Mouse (Mus musculus) forebrain, embryonic 15.5 days (tissue): Measurements from ENCODE around the gene Slc39a2. TPM values are rescaled to one million over a fixed set of nuclear protein-coding genes. Genes with fewer than 3 reads are reported as not detected.

Source experiments
- ATAC-seq: fragments of 200-750 bp; cut with Nextera tagmentation; replicated peaks from 2 replicates; pipeline ENCODE4 v1.8.0; 2017; ENCODE audit warnings: mild to moderate bottlenecking, moderate TSS enrichment, moderate library complexity
- H3K27ac ChIP-seq: fragments of 300-500 bp; sonication (generic); replicated peaks from 2 replicates; pipeline ENCODE4 v1.5.1; 2015; ENCODE audit warnings: mild to moderate bottlenecking, inconsistent platforms
- H3K27me3 ChIP-seq: fragments of 300-500 bp; sonication (generic); 2 replicates; pipeline ENCODE4 v1.6.1; 2015; ENCODE audit warnings: inconsistent platforms
- H3K36me3 ChIP-seq: fragments of 300-500 bp; sonication (generic); 2 replicates; pipeline ENCODE4 v1.6.1; 2015; ENCODE audit warnings: mild to moderate bottlenecking, inconsistent platforms
- H3K4me1 ChIP-seq: fragments of 300-500 bp; sonication (generic); 2 replicates; pipeline ENCODE4 v1.6.1; 2015; ENCODE audit warnings: inconsistent platforms
- H3K4me2 ChIP-seq: fragments of 300-500 bp; sonication (generic); replicated peaks from 2 replicates; pipeline ENCODE4 v1.6.1; 2015; ENCODE audit warnings: mild to moderate bottlenecking, inconsistent platforms
- H3K4me3 ChIP-seq: fragments of 300-500 bp; sonication (generic); 2 replicates; pipeline ENCODE4 v1.5.1; 2015; ENCODE audit warnings: mild to moderate bottlenecking, inconsistent platforms
- H3K9ac ChIP-seq: fragments of 300-500 bp; sonication (generic); replicated peaks from 2 replicates; pipeline ENCODE4 v1.6.1; 2015; ENCODE audit warnings: mild to moderate bottlenecking, inconsistent platforms
- H3K9me3 ChIP-seq: fragments of 300-500 bp; sonication (generic); 2 replicates; pipeline ENCODE4 v1.6.1; 2016; ENCODE audit warnings: inconsistent platforms
- WGBS: fragments of 180-500 bp; shearing (Covaris S2); methylation state at CpG from one replicate; pipeline ENCODE4 v1.1.7; 2015; ENCODE audit warnings: mixed read lengths; 5-methylcytosine and 5-hydroxymethylcytosine counted together
- polyA plus RNA-seq: library from polyadenylated mRNA; unstranded; fragments of >200 nt; fragmentation: Nextera tagmentation; extraction: Ambion mirVana; gene quantifications from 2 replicates; pipeline ENCODE4 v1.2.1, GENCODE M21; 2015

Gene Slc39a2
- polyA plus RNA-seq, 1 experiment from 2014 or later, result 1.9 TPM

GRCm38 (mm10) chr14:51904706-51905105, 12.0 kb downstream of the Slc39a2 start:
- H3K27me3 ChIP-seq, result no peaks in the 10 kb centered on the region
- no peak overlapping the region for H3K4me2 ChIP-seq
- no peak overlapping the region for H3K4me3 ChIP-seq
- H3K9me3 ChIP-seq, result no peaks in the 10 kb centered on the region
- H3K27ac ChIP-seq, result no peak overlapping the region
- no peaks in the 10 kb centered on the region for H3K36me3 ChIP-seq
- H3K9ac ChIP-seq, result no peak overlapping the region
- 0 out of 2 replicates have a peak, but pooled peaks cover 2% of the 10 kb centered on the region for H3K4me1 ChIP-seq
- ATAC-seq, result 0 out of 2 replicates have a peak, but pooled peaks have one; percentile 18
- WGBS, result 70% methylated on average over 7 of the region's 7 CpGs

GRCm38 (mm10) chr14:51906102-51906501, 13.4 kb downstream of the Slc39a2 start:
- H3K27ac ChIP-seq, result no peak overlapping the region
- H3K4me3 ChIP-seq, result no peak overlapping the region
- H3K36me3 ChIP-seq, result no peaks in the 10 kb centered on the region
- 94% methylated on average over 11 of the region's 11 CpGs for WGBS
- H3K4me2 ChIP-seq, result no peak overlapping the region
- no peaks in the 10 kb centered on the region for H3K9me3 ChIP-seq
- H3K9ac ChIP-seq, result no peak overlapping the region
- H3K4me1 ChIP-seq, result 0 out of 2 replicates have a peak, but pooled peaks cover 2% of the 10 kb centered on the region
- no peak for ATAC-seq
- no peaks in the 10 kb centered on the region for H3K27me3 ChIP-seq

GRCm38 (mm10) chr14:51911301-51911700, 18.6 kb downstream of the Slc39a2 start:
- Histone ChIP-seq H3K9ac (no peak overlapping the region), H3K9me3 (no peaks in the 10 kb centered on the region), H3K4me2 (no peak overlapping the region), H3K27me3 (no peaks in the 10 kb centered on the region), H3K4me3 (no peak overlapping the region), H3K4me1 (peaks cover 22% of the 10 kb centered on the region), H3K36me3 (no peaks in the 10 kb centered on the region), H3K27ac (no peak overlapping the region)
- ATAC-seq, result no peak
- 83% methylated on average over 10 of the region's 10 CpGs for WGBS

- peak; percentile 42 for ATAC-seq
- Histone ChIP-seq H3K4me2 (peak overlapping the region; percentile 96), H3K9me3 (no peaks in the 10 kb centered on the region), H3K27ac (peak overlapping the region; percentile 90), H3K4me3 (peak overlapping the region; percentile 54), H3K27me3 (no peaks in the 10 kb centered on the region), H3K36me3 (no peaks in the 10 kb centered on the region), H3K4me1 (peaks cover 22% of the 10 kb centered on the region), H3K9ac (peak overlapping the region; percentile 71)
- WGBS, result 9% methylated on average over 14 of the region's 14 CpGs
These were observed 19.8 kb downstream of the Slc39a2 start for GRCm38 (mm10) chr14:51912391-51913061.

- ATAC-seq, result peak; percentile 81
- under 1% methylated on average over 58 of the region's 58 CpGs for WGBS
- H3K27me3 ChIP-seq, result no peaks in the 10 kb centered on the region
- H3K4me2 ChIP-seq, result peak overlapping the region; percentile 96
- H3K36me3 ChIP-seq, result no peaks in the 10 kb centered on the region
- peak overlapping the region; percentile 54 for H3K4me3 ChIP-seq
- peak overlapping the region; percentile 90 for H3K27ac ChIP-seq
- H3K9me3 ChIP-seq, result no peaks in the 10 kb centered on the region
- peaks cover 22% of the 10 kb centered on the region for H3K4me1 ChIP-seq
- H3K9ac ChIP-seq, result peak overlapping the region; percentile 71
These were observed 20.6 kb downstream of the Slc39a2 start for GRCm38 (mm10) chr14:51913062-51913959.

GRCm38 (mm10) chr14:51913960-51914762, 21.5 kb downstream of the Slc39a2 start, which contains the start of gene Ndrg2:
Ndrg2 (minus strand) TSS chr14:51914158.
- H3K4me1 ChIP-seq, result peaks cover 22% of the 10 kb centered on the region
- H3K9me3 ChIP-seq, result no peaks in the 10 kb centered on the region
- no peaks in the 10 kb centered on the region for H3K27me3 ChIP-seq
- peak within 1 kb of the TSS; percentile 71 for H3K9ac ChIP-seq
- peak within 1 kb of the TSS; percentile 90 for H3K27ac ChIP-seq
- peak within 1 kb of the TSS; percentile 96 for H3K4me2 ChIP-seq
- peak; percentile 72 for ATAC-seq
- peak within 1 kb of the TSS; percentile 54 for H3K4me3 ChIP-seq
- WGBS, result 2% methylated on average over 21 of the region's 23 CpGs
- no peaks in the 10 kb centered on the region for H3K36me3 ChIP-seq

GRCm38 (mm10) chr14:51915030-51915429, 22.3 kb downstream of the Slc39a2 start:
- no peak for ATAC-seq
- H3K4me3 ChIP-seq, result no peak overlapping the region
- H3K27ac ChIP-seq, result peak overlapping the region; percentile 90
- H3K9me3 ChIP-seq, result no peaks in the 10 kb centered on the region
- H3K4me1 ChIP-seq, result peaks cover 22% of the 10 kb centered on the region
- H3K36me3 ChIP-seq, result no peaks in the 10 kb centered on the region
- 20% methylated on average over 3 of the region's 3 CpGs for WGBS
- H3K4me2 ChIP-seq, result no peak overlapping the region
- H3K27me3 ChIP-seq, result no peaks in the 10 kb centered on the region
- H3K9ac ChIP-seq, result no peak overlapping the region

GRCm38 (mm10) chr14:51916539-51916938, 23.9 kb downstream of the Slc39a2 start:
- Histone ChIP-seq H3K4me3 (no peak overlapping the region), H3K9me3 (no peaks in the 10 kb centered on the region), H3K36me3 (no peaks in the 10 kb centered on the region), H3K27me3 (no peaks in the 10 kb centered on the region), H3K4me2 (no peak overlapping the region), H3K4me1 (peaks cover 22% of the 10 kb centered on the region), H3K9ac (no peak overlapping the region), H3K27ac (no peak overlapping the region)
- WGBS, result 92% methylated on average over 4 of the region's 4 CpGs
- no peak for ATAC-seq

- no peak within 1 kb of the TSS for H3K4me2 ChIP-seq
- ATAC-seq, result no peak
- no peak within 1 kb of the TSS for H3K4me3 ChIP-seq
- no peaks in the 10 kb centered on the region for H3K27me3 ChIP-seq
- H3K9me3 ChIP-seq, result no peaks in the 10 kb centered on the region
- no peak within 1 kb of the TSS for H3K27ac ChIP-seq
- no peak within 1 kb of the TSS for H3K9ac ChIP-seq
- no peaks in the 10 kb centered on the region for H3K36me3 ChIP-seq
- 96% methylated on average over 4 of the region's 4 CpGs for WGBS
- peaks cover 23% of the 10 kb centered on the region for H3K4me1 ChIP-seq
These were observed 25.4 kb downstream of the Slc39a2 start, which contains the start of gene Tppp2 for GRCm38 (mm10) chr14:51918125-51918524. Tppp2 (plus strand) TSS chr14:51918425.

- no peak overlapping the region for H3K27ac ChIP-seq
- H3K4me2 ChIP-seq, result no peak overlapping the region
- H3K4me1 ChIP-seq, result peaks cover 15% of the 10 kb centered on the region
- H3K36me3 ChIP-seq, result no peaks in the 10 kb centered on the region
- H3K4me3 ChIP-seq, result no peak overlapping the region
- WGBS, result 87% methylated on average over 4 of the region's 4 CpGs
- H3K9ac ChIP-seq, result no peak overlapping the region
- no peaks in the 10 kb centered on the region for H3K9me3 ChIP-seq
- H3K27me3 ChIP-seq, result no peaks in the 10 kb centered on the region
- ATAC-seq, result no peak
These were observed 26.3 kb downstream of the Slc39a2 start for GRCm38 (mm10) chr14:51918966-51919365.

GRCm38 (mm10) chr14:51921759-51922570, 29.3 kb downstream of the Slc39a2 start:
- H3K9me3 ChIP-seq, result no peaks in the 10 kb centered on the region
- 69% methylated on average over 16 of the region's 16 CpGs for WGBS

More at GRCm38 (mm10) chr14:51921759-51922570, 29.3 kb downstream of the Slc39a2 start:
- H3K9ac ChIP-seq, result no peak overlapping the region
- no peaks in the 10 kb centered on the region for H3K36me3 ChIP-seq
- H3K27me3 ChIP-seq, result no peaks in the 10 kb centered on the region
- no peak overlapping the region for H3K4me3 ChIP-seq
- peak; percentile 49; the same call in 1 of the 2 replicates for ATAC-seq
- no peak overlapping the region for H3K4me2 ChIP-seq
- peaks cover 8% of the 10 kb centered on the region; the same call in 1 of the 2 replicates for H3K4me1 ChIP-seq
- H3K27ac ChIP-seq, result no peak overlapping the region
